Mouse (Mus musculus): Measurements from ENCODE around the gene H2afv. TPM values are rescaled to one million over a fixed set of nuclear protein-coding genes. Genes with fewer than 3 reads are reported as not detected.

Gene H2afv
- total and polyA plus RNA-seq, 3 experiments: 46.6 to 73.2 (median 63.7) TPM

- no peak overlapping the region for H3K27ac ChIP-seq (ENCODE audit: insufficient read depth, low read depth)
- H3K4me3 ChIP-seq (replicated peaks in 1 of 3; ENCODE audit: low read depth in 2 of 3, low read length in 2 of 3, poor library complexity in 1 of 3): no peak overlapping the region
- no peaks in the 10 kb centered on the region for H3K79me2 ChIP-seq (replicated peaks; ENCODE audit: control insufficient read depth, extremely low read depth, insufficient read depth, poor library complexity, severe bottlenecking)
- no peak overlapping the region for H3K4me2 ChIP-seq (ENCODE audit: insufficient read depth, low read depth, poor library complexity, severe bottlenecking)
- H3K9me3 ChIP-seq (replicated peaks; ENCODE audit: low read length): no peaks in the 10 kb centered on the region
- in situ Hi-C loops (cut with MboI; ENCODE audit: low pct_ligation_motif_present, low pct_unique_long_range_greater_than_20kb, low sequenced_read_pairs): no loop called here
- peak; percentile 86 for DNase-seq (ENCODE audit: extremely low read depth)
- dilution Hi-C loops (cut with MboI; ENCODE audit: extremely low pct_ligation_motif_present, extremely low pct_unique_long_range_greater_than_20kb, low sequenced_read_pairs): no loop called here
- H3K27me3 ChIP-seq (replicated peaks): no peaks in the 10 kb centered on the region
- peaks cover 84 to 96% of the 10 kb centered on the region in 2 experiments for H3K36me3 ChIP-seq (replicated peaks in 1 of 2; ENCODE audit: control insufficient read depth in 1 of 2, insufficient read depth in 1 of 2, low read length in 1 of 2)
- TF ChIP-seq SMC3 (IDR thresholded peaks at IDR 0.05; ENCODE audit: low read depth, low read length) (peak; percentile 72), ELF1 (IDR thresholded peaks at IDR 0.05; ENCODE audit: low read depth, low read length) (peak; percentile 61), RAD21 (IDR thresholded peaks at IDR 0.05; ENCODE audit: low read depth, low read length) (peak; percentile 67), ZC3H11A (IDR thresholded peaks at IDR 0.05; ENCODE audit: low read depth, low read length) (peak; percentile 3; the same call in 1 of the 2 replicates), MEF2A (IDR thresholded peaks at IDR 0.05; ENCODE audit: borderline replicate concordance, low read depth, low read length) (no peak), CTCF (conservative IDR thresholded peaks at IDR 0.05 in 1 of 2, IDR thresholded peaks at IDR 0.05 in 1 of 2; ENCODE audit: low read depth in 2 of 2, low read length in 2 of 2) (peak; percentile 94 to 98)
- no peak overlapping the region for H3K9ac ChIP-seq (ENCODE audit: insufficient read depth, low read depth)
- peaks cover 0 to 10% of the 10 kb centered on the region in 2 experiments; a peak in 1 of 4 replicates for H3K4me1 ChIP-seq (ENCODE audit: control insufficient read depth in 1 of 2, insufficient read depth in 2 of 2)
These were observed 41.4 kb downstream of the H2afv start for GRCm38 (mm10) chr11:6402515-6403510.

DNA sequence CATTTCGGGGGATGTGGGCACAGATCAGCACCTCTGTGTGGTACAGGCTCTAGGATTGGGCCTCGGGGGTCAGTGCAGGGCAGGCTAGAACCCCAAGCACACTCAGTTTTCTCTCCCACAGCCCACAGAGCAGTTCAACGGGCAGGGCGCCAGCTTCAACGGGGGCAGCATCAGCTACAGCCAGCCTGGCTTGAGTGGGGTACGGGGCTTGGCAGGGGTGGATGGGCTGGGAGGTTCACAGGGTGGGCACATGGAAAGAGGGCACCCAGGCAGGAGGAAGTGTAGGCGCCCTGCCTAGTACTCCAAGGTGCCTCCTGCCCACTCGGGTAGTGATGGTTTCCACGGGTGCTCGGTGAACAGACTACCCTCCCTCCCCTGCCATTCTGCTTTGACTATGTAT is 46.1 kb downstream of the H2afv start:
- no peak for DNase-seq (ENCODE audit: extremely low read depth)
- H3K9me3 ChIP-seq (replicated peaks; ENCODE audit: low read length): no peaks in the 10 kb centered on the region
- H3K4me1 ChIP-seq (ENCODE audit: control insufficient read depth in 1 of 2, insufficient read depth in 2 of 2): peaks cover 26 to 48% of the 10 kb centered on the region in 2 experiments
- peaks cover 36% of the 10 kb centered on the region for H3K79me2 ChIP-seq (replicated peaks; ENCODE audit: control insufficient read depth, extremely low read depth, insufficient read depth, poor library complexity, severe bottlenecking)
- in situ Hi-C loops (cut with MboI; ENCODE audit: low pct_ligation_motif_present, low pct_unique_long_range_greater_than_20kb, low sequenced_read_pairs) (no loop called here), dilution Hi-C loops (cut with MboI; ENCODE audit: extremely low pct_ligation_motif_present, extremely low pct_unique_long_range_greater_than_20kb, low sequenced_read_pairs) (no loop called here)
- no peak overlapping the region for H3K27ac ChIP-seq (ENCODE audit: insufficient read depth, low read depth)
- H3K9ac ChIP-seq (ENCODE audit: insufficient read depth, low read depth): no peak overlapping the region
- H3K36me3 ChIP-seq (replicated peaks in 1 of 2; ENCODE audit: control insufficient read depth in 1 of 2, insufficient read depth in 1 of 2, low read length in 1 of 2): peaks cover 91 to 93% of the 10 kb centered on the region in 2 experiments
- H3K4me2 ChIP-seq (ENCODE audit: insufficient read depth, low read depth, poor library complexity, severe bottlenecking): no peak overlapping the region
- no peaks in the 10 kb centered on the region for H3K27me3 ChIP-seq (replicated peaks)
- H3K4me3 ChIP-seq (replicated peaks in 1 of 3; ENCODE audit: low read depth in 2 of 3, low read length in 2 of 3, poor library complexity in 1 of 3): no peak overlapping the region
- TF ChIP-seq MXI1 (IDR thresholded peaks at IDR 0.05; ENCODE audit: low read depth, low read length) (no peak), IRF4 (IDR thresholded peaks at IDR 0.05; ENCODE audit: low read depth, low read length) (no peak), ELF1 (IDR thresholded peaks at IDR 0.05; ENCODE audit: low read depth, low read length) (no peak), ETS1 (conservative IDR thresholded peaks at IDR 0.05; ENCODE audit: low read depth, low read length) (no peak), JUND (conservative IDR thresholded peaks at IDR 0.05; ENCODE audit: low read depth, low read length) (no peak), ZMIZ1 (IDR thresholded peaks at IDR 0.05; ENCODE audit: low read depth, low read length) (no peak), ZNF384 (IDR thresholded peaks at IDR 0.05; ENCODE audit: low read depth, low read length) (no peak), MAFK (IDR thresholded peaks at IDR 0.05; ENCODE audit: insufficient replicate concordance, low read length) (no peak), MEF2A (IDR thresholded peaks at IDR 0.05; ENCODE audit: borderline replicate concordance, low read depth, low read length) (no peak), RAD21 (IDR thresholded peaks at IDR 0.05; ENCODE audit: low read depth, low read length) (no peak), CTCF (conservative IDR thresholded peaks at IDR 0.05 in 1 of 2, IDR thresholded peaks at IDR 0.05 in 1 of 2; ENCODE audit: low read depth in 2 of 2, low read length in 2 of 2) (no peak), KAT2A (IDR thresholded peaks at IDR 0.05; ENCODE audit: insufficient replicate concordance, low read length) (no peak), PAX5 (IDR thresholded peaks at IDR 0.05; ENCODE audit: low read length) (no peak), HCFC1 (IDR thresholded peaks at IDR 0.05; ENCODE audit: low read depth, low read length) (no peak)

All from CH12.LX (cell line).